Mouse (Mus musculus) megakaryocyte, embryonic 14.5 days (primary cell): Measurements from ENCODE around the gene Kcnmb2.

ENCODE experiments used
- FLI1 ChIP-seq: IDR thresholded peaks from 2 replicates; pipeline ENCODE4 v1.6.1; 2012; ENCODE audit warnings: low read length, inconsistent platforms, mixed read lengths
- GATA1 ChIP-seq: IDR thresholded peaks from 3 replicates; pipeline ENCODE4 v1.6.1; 2012; ENCODE audit warnings: mixed read lengths, low read length, inconsistent platforms, borderline replicate concordance

GRCm38 (mm10) chr3:32029375-32030050 lies 127.2 kb downstream of the Kcnmb2 start:
- TF ChIP-seq GATA1 (no peak), FLI1 (no peak)
